Mouse (Mus musculus) testis, adult 2 months (tissue): ENCODE measurements at regions not wholly inside any gene's neighbourhood (a gene's known extent, or its start where the extent isn't known, plus 50 kb on each side); places are given as distances from the start of the nearest gene placed in this dataset.

Source experiments
- CTCF ChIP-seq: fragments of 200-500 bp; IDR thresholded peaks from 2 replicates; pipeline ENCODE4 v1.5.1; 2012; ENCODE audit warnings: low read depth, mild to moderate bottlenecking, inconsistent platforms, low read length, moderate library complexity; ENCODE audit not compliant: control insufficient read depth, insufficient read depth, insufficient replicate concordance
- POLR2A ChIP-seq: fragments of 200-500 bp; IDR thresholded peaks from 2 replicates; pipeline ENCODE4 v1.6.1; 2012; ENCODE audit warnings: low read depth, mild to moderate bottlenecking, inconsistent platforms, low read length, moderate library complexity; ENCODE audit not compliant: control insufficient read depth

- no peak for TF ChIP-seq CTCF
- TF ChIP-seq POLR2A = no peak
Measured at GRCm38 (mm10) chr12:105942136-105943076, 67.6 kb upstream of the Vrk1 start.
